Mouse (Mus musculus): ENCODE results near the gene Fcho1. TPM values are rescaled to one million over a fixed set of nuclear protein-coding genes. Genes with fewer than 3 reads are reported as not detected.
"Not testable (repeated sequence)": the region's sequence is repeated elsewhere in the genome, so short reads cannot be mapped to it uniquely, and the experiment has no call there.

Gene Fcho1
- polyA plus RNA-seq, 1 experiment from 2014 or later, result 4.0 TPM

DNA sequence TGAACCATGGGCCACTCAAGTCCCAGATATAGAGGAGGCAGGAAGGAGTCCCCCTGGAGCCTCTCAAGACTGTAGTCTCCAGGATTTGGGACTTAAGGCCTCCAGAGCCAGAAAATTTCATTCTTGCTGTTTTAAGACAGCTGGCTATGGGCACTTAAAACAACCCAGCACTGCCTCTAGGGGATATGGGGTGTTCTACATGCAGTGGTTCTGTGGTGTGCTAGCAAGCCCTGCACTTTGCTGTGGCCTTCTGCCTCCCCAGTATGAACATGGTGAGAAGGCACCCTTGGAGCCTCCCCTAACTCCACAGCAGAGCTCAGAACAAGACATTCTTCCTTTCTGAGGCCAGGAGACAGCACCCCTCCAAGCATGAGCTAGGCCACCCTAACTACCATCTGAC, 12.8 kb upstream of the Fcho1 start:
- not testable (repeated sequence) for ATAC-seq (ENCODE audit: low FRiP score, low read depth); H3K4me1 ChIP-seq; H3K9me3 ChIP-seq; H3K4me2 ChIP-seq (replicated peaks); H3K36me3 ChIP-seq; H3K27ac ChIP-seq; H3K4me3 ChIP-seq; H3K9ac ChIP-seq
- H3K27me3 ChIP-seq, result peaks cover 13% of the 10 kb centered on the region

DNA sequence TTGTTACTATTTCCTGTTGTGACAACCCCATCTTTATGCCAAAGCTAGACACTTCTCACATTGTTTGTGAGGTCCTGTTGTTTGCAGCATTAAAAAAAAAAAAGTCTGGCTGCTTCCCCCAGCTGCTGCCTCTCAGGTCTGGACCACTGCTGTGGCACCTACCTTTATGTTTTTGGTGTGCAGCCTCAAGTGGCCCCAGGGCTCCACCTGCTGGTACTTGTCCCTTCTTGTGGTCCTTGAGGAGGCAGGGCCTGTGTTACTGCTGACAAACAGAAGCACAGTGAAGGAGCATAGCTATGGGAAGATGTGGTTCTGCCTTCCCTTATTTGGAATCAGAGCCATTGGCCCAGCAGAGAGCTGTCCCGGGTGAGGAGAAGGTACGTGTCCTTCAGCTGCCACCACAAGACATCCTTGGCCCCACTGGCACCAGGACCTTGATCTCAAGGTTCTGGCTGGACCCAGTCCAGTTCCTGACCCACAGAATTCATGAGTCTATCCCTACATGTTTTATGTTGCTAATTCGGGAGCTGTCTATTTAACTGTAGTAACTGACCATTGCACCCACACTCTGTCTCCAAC, 6.2 kb upstream of the Fcho1 start:
- WGBS, result 52% methylated on average over 3 of the region's 3 CpGs
- no peak for ATAC-seq (ENCODE audit: low FRiP score, low read depth)
- H3K27ac ChIP-seq, result no peak overlapping the region
- H3K9me3 ChIP-seq, result no peaks in the 10 kb centered on the region
- no peak overlapping the region for H3K4me2 ChIP-seq (replicated peaks)
- peaks cover 34% of the 10 kb centered on the region for H3K27me3 ChIP-seq
- H3K4me1 ChIP-seq, result peaks cover 9% of the 10 kb centered on the region
- H3K4me3 ChIP-seq, result no peak overlapping the region
- no peaks in the 10 kb centered on the region for H3K36me3 ChIP-seq
- no peak overlapping the region for H3K9ac ChIP-seq

DNA sequence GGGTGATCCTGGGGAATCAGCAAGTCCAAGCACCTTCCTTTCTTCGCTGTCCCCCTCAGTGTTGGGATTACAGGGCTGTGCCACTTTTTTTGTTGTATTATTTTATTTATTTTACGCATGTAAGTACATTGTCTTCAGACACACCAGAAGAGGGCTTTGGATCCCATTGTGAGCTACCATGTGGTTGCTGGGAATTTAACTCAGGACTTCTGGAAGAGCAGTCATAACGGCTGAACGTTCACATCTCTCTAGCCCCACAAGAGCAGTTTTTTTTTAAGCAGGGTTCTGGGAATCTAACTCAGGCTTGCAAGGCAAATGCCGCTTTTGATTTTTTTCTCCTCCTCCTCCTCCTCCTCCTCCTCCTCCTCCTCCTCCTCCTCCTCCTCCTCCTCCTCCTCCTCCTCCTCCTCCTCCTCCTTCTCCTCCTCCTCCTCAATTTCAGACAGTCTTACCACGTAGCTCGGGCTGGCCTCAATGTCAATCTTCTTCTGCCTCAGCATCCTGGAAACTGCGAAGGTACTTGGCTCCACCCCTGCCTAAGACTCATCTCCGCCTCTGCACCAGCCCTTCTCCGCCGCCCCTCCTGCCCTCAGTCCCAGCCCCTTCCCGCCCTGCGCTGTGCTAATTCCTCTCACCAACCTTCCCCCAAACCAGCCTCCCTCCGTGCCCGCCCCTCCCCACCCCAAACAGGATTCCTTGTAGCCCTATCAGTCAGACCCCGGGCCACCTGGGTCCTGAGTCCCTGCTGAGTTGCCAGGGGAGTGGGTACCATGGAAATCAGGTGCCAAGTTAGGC, 3.5 kb upstream of the Fcho1 start:
- peak overlapping the region; percentile 64 for H3K4me2 ChIP-seq (replicated peaks)
- peak overlapping the region; percentile 34 for H3K4me3 ChIP-seq
- whole genome bisulfite sequencing, result 3% methylated on average over 16 of the region's 16 CpGs
- H3K27ac ChIP-seq, result no peak overlapping the region
- no peaks in the 10 kb centered on the region for H3K9me3 ChIP-seq
- peaks cover 15% of the 10 kb centered on the region for H3K4me1 ChIP-seq
- no peak for ATAC-seq (ENCODE audit: low FRiP score, low read depth)
- H3K9ac ChIP-seq, result no peak overlapping the region
- no peaks in the 10 kb centered on the region for H3K36me3 ChIP-seq
- peaks cover 61% of the 10 kb centered on the region for H3K27me3 ChIP-seq

DNA sequence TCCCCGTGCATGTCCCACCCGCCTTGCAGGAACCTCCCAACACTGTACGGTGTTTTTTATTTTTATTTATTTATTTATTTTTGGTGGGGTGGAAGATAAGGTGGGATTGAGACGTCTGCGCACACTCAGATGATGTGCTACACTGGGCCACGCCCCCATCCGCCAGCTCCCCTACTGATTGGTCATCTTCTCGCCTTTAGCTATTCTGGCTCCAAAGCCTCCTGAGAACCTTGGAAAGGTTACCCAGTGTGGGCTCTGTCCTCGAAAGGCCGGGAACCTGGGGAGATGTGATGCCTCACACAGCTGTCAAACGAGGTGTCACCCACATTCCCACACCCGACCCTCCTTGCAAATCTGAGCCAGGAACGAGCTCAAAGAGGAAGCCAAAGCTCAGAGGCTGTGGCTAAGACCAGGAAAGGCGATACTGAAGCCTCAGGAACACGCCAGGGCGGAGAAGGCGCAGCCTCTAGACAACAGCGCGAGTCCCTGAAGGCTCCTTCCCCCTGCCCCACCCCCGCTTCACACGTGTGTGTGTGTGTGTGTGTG, 2.8 kb upstream of the Fcho1 start:
- peaks cover 15% of the 10 kb centered on the region for H3K4me1 ChIP-seq
- H3K27me3 ChIP-seq, result peaks cover 68% of the 10 kb centered on the region
- H3K27ac ChIP-seq, result no peak overlapping the region
- H3K4me2 ChIP-seq (replicated peaks), result peak overlapping the region; percentile 64
- peak; percentile 51; the same call in 1 of the 2 replicates for ATAC-seq (ENCODE audit: low FRiP score, low read depth)
- H3K4me3 ChIP-seq, result peak overlapping the region; percentile 34
- 6% methylated on average over 19 of the region's 21 CpGs for WGBS
- no peaks in the 10 kb centered on the region for H3K36me3 ChIP-seq
- H3K9ac ChIP-seq, result no peak overlapping the region
- H3K9me3 ChIP-seq, result no peaks in the 10 kb centered on the region

DNA sequence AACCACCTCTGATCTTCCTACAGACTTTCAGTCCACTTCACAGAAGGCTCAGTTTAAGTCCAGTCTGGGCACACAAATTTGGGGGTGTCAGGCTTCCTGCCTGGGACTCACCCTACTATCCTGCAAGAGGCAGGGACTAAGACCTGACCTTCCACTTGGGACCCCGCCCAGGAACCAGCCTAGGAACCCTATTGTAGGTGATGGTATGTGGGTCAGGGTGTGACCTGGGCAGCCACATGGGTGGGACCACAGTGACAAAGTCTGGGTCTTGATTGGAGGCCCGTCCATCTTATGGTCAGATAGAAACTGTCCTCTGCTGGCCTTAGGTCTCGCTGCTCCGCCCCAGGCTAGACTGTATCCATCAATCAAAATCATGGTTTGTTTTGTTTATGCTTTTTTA, 1.1 kb downstream of the Fcho1 start:
- H3K4me1 ChIP-seq, result peaks cover 24% of the 10 kb centered on the region

DNA sequence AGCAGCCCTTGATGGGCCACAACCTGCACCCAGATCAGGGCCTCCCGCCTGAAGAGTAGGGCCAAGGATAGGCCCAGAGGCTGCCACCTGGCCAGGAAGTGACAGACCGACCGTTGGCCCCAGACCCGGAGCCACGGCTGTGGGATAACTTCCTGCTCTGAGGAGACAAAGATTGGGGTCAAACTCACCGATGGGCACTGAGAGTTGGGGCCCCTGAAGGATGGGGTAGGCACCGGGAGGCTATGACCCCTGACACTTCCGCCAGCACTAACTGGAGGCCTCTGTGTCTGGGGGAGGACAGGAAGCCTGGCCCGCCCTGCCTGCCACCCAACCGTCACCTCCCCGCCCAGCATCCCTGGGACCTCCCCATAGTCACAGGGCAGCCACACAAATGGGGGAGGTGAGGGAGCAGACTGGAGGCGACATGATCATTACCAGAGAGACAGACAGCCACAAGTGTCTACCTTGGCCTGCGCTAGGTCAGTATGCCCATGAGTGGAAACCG, 2.4 kb downstream of the Fcho1 start:
- ATAC-seq (ENCODE audit: low FRiP score, low read depth), result no peak
- no peaks in the 10 kb centered on the region for H3K9me3 ChIP-seq
- peaks cover 53% of the 10 kb centered on the region for H3K27me3 ChIP-seq
- H3K36me3 ChIP-seq, result no peaks in the 10 kb centered on the region
- no peak overlapping the region for H3K9ac ChIP-seq
- 60% methylated on average over 14 of the region's 14 CpGs for WGBS
- peaks cover 16% of the 10 kb centered on the region for H3K4me1 ChIP-seq
- no peak overlapping the region for H3K4me2 ChIP-seq (replicated peaks)
- H3K4me3 ChIP-seq, result no peak overlapping the region
- no peak overlapping the region for H3K27ac ChIP-seq

More for the DNA sequence above, 1.1 kb downstream of the Fcho1 start:
- 71% methylated on average over 4 of the region's 4 CpGs for WGBS
- Histone ChIP-seq H3K27ac (no peak overlapping the region), H3K4me3 (no peak overlapping the region), H3K9ac (no peak overlapping the region), H3K4me2 (replicated peaks) (no peak overlapping the region), H3K36me3 (no peaks in the 10 kb centered on the region), H3K9me3 (no peaks in the 10 kb centered on the region), H3K27me3 (peaks cover 64% of the 10 kb centered on the region)
- ATAC-seq (ENCODE audit: low FRiP score, low read depth), result no peak

DNA sequence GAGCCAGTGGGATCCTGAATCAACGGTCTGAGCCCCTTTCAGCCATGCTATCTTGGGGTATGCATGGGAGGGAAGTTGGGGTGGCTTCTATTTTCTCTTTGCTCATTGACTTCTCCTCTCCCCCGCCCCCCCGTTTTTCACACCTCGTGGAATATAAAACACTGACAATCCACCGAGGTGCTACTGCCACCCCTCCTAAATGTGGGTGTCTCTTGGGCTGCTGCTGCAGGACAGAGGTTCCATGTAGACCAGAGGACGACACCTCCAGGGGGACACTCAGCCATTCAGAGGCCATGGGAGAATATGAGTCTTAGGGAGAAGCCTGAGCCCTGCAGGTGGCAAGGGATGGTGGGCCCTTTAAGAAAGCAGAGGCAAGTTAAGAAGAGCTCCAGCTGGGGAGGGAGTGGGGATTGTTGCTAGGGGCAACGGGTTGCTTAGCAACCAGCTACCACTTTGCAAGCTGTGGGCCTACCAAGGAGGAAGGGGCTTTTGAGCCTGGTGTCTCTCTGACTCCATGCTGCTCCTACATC, 5.5 kb downstream of the Fcho1 start:
- Histone ChIP-seq H3K27me3 (peaks cover 22% of the 10 kb centered on the region), H3K4me2 (replicated peaks) (no peak overlapping the region), H3K4me1 (peaks cover 17% of the 10 kb centered on the region), H3K27ac (no peak overlapping the region), H3K9ac (no peak overlapping the region), H3K9me3 (no peaks in the 10 kb centered on the region), H3K36me3 (no peaks in the 10 kb centered on the region), H3K4me3 (no peak overlapping the region)
- WGBS, result 32% methylated on average over 7 of the region's 7 CpGs
- ATAC-seq (ENCODE audit: low FRiP score, low read depth), result peak; percentile 20; the same call in 1 of the 2 replicates

DNA sequence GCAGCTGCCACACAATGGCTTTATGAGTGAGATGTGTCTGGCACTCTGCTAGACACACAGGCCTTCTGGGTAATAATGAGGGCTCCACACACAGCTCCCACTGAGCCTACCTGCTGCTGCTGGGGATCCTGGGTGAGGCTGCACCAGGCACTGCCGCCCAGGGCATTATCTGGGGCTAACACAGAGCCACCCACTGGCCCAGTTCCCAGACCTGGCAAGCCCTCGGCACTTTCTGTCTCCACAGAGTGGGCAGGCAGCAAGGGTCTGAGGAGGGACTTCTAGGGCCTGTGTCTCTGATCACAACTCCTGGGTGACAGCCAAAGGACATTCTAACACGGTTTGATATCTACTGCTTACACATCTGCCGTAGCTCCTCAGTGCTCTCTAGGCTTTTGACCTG, 6.3 kb downstream of the Fcho1 start:
- WGBS, result 65% methylated on average over 4 of the region's 4 CpGs
- no peak for ATAC-seq (ENCODE audit: low FRiP score, low read depth)
- H3K36me3 ChIP-seq, result no peaks in the 10 kb centered on the region
- no peak overlapping the region for H3K27ac ChIP-seq
- peaks cover 15% of the 10 kb centered on the region for H3K4me1 ChIP-seq
- H3K4me2 ChIP-seq (replicated peaks), result no peak overlapping the region
- no peaks in the 10 kb centered on the region for H3K9me3 ChIP-seq
- H3K4me3 ChIP-seq, result no peak overlapping the region
- no peak overlapping the region for H3K9ac ChIP-seq
- H3K27me3 ChIP-seq, result peaks cover 14% of the 10 kb centered on the region

DNA sequence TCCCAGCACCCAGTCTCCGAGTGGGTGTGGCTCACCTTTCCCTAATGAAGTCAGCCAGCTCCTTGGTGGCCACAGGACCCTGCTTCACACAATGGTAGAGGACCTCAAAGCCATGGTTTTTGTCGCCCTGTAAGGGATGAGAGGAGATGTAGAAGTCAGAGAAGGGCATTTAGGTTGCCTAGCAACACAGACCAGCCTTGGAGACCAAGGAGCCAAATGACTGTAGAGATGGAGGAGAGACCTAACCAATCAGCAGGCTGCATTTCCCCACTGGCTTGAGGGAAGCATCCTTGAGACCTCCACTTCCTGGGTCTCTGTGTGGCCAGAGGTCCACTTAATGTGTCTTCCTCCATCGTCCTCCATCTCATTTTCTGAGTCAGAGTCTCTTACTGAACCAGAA, 7.3 kb downstream of the Fcho1 start:
- no peak overlapping the region for H3K9ac ChIP-seq
- 44% methylated on average over 3 of the region's 3 CpGs for WGBS
- peaks cover 15% of the 10 kb centered on the region for H3K4me1 ChIP-seq
- no peak overlapping the region for H3K27ac ChIP-seq
- no peaks in the 10 kb centered on the region for H3K9me3 ChIP-seq
- H3K4me3 ChIP-seq, result no peak overlapping the region
- no peaks in the 10 kb centered on the region for H3K36me3 ChIP-seq
- no peak for ATAC-seq (ENCODE audit: low FRiP score, low read depth)
- peaks cover 5% of the 10 kb centered on the region for H3K27me3 ChIP-seq
- no peak overlapping the region for H3K4me2 ChIP-seq (replicated peaks)

DNA sequence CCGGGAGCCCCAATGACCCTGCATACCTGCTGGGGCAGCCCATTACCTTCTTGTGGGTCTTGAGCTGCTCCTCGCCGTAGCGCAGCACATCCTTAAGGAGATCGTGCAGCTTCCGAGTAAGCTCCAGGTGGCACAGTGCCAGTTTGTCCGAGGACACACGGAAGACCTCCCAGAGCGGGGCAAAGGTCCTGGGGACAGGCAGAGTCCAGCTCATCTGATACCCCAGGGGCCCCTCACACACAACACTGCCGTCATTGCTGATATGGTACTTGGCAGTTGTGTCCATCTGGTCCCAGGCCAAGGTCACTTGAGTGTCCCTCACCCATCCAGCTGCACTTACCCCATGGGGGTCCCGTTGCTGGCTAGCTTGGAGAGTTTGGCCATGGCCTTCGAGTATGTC, 8.4 kb downstream of the Fcho1 start:
- Histone ChIP-seq H3K9me3 (no peaks in the 10 kb centered on the region), H3K27me3 (no peaks in the 10 kb centered on the region), H3K4me3 (no peak overlapping the region), H3K4me1 (peaks cover 15% of the 10 kb centered on the region), H3K4me2 (replicated peaks) (no peak overlapping the region), H3K36me3 (no peaks in the 10 kb centered on the region), H3K9ac (no peak overlapping the region), H3K27ac (no peak overlapping the region)
- WGBS, result 93% methylated on average over 12 of the region's 12 CpGs
- no peak for ATAC-seq (ENCODE audit: low FRiP score, low read depth)

DNA sequence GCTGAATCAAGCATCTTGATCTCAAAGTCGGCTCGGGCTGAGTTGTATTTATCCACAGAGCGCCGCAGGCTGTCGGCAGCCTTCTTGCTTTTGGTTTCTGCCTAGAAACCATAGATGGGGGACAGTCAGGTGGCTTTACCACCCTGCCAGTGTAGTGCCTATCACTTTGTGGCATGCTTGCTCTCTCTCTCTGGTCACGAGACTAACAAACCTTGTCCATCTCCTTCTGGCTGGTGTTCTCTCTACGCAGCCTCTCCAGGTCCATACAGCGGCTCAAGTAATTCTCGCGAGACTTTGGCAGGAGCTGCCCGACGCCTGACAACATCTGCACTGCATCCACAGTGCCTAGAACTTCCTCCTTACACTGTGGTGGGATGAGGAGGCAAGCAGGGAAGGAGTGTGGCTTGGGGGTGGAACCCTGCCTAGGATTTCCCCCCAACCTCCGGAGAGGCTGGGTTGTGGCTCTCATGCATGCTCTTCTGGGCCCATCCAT, 8.9 kb downstream of the Fcho1 start:
- Histone ChIP-seq H3K4me2 (replicated peaks) (no peak overlapping the region), H3K27ac (no peak overlapping the region), H3K27me3 (no peaks in the 10 kb centered on the region), H3K9ac (no peak overlapping the region), H3K4me3 (no peak overlapping the region), H3K4me1 (peaks cover 15% of the 10 kb centered on the region), H3K36me3 (no peaks in the 10 kb centered on the region), H3K9me3 (no peaks in the 10 kb centered on the region)
- ATAC-seq (ENCODE audit: low FRiP score, low read depth), result no peak
- 80% methylated on average over 13 of the region's 13 CpGs for WGBS

DNA sequence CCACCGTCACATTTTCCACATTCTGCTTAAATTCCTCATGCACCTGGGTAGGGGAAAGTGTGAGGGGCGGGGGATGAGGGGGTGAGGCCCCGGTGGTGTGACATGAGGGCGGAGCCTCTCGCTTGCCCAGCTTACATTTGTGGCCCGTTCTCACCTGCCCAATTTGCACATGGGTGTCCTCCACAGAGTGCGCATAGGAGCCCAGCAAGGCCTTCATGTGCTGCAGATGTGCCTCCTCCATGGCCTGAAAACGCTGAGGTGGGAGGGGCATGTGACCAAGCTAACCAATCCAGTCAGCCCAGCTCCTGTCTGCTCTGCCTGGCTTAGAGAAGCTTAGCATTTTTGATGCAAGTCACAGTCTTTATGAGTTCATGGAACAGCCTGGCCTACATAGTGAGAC, 10.0 kb downstream of the Fcho1 start:
- Histone ChIP-seq H3K27me3 (peaks cover 5% of the 10 kb centered on the region), H3K4me1 (peaks cover 15% of the 10 kb centered on the region), H3K9ac (peak overlapping the region; percentile 35; the same call in 1 of the 2 replicates), H3K27ac (no peak overlapping the region), H3K4me2 (replicated peaks) (peak overlapping the region; percentile 38; the same call in 1 of the 2 replicates), H3K4me3 (0 out of 2 replicates have a peak overlapping the region, but pooled peaks have one; percentile 5), H3K36me3 (no peaks in the 10 kb centered on the region), H3K9me3 (no peaks in the 10 kb centered on the region)
- WGBS, result 32% methylated on average over 8 of the region's 8 CpGs
- peak; percentile 30 for ATAC-seq (ENCODE audit: low FRiP score, low read depth)
